Mouse (Mus musculus): ENCODE measurements around the gene Prtn3.

GRCm38 (mm10) chr10:79859116-79859515 lies 15.2 kb upstream of the Prtn3 start:
- no peak for TF ChIP-seq POLR2A (IDR thresholded peaks at IDR 0.05; ENCODE audit: borderline replicate concordance, low read depth, low read length)
- TF ChIP-seq CTCF (IDR thresholded peaks at IDR 0.05; ENCODE audit: low read depth, low read length) = no peak
